17 mouse cellular contexts compared by ENCODE assay signal in the genomic region with DNA sequence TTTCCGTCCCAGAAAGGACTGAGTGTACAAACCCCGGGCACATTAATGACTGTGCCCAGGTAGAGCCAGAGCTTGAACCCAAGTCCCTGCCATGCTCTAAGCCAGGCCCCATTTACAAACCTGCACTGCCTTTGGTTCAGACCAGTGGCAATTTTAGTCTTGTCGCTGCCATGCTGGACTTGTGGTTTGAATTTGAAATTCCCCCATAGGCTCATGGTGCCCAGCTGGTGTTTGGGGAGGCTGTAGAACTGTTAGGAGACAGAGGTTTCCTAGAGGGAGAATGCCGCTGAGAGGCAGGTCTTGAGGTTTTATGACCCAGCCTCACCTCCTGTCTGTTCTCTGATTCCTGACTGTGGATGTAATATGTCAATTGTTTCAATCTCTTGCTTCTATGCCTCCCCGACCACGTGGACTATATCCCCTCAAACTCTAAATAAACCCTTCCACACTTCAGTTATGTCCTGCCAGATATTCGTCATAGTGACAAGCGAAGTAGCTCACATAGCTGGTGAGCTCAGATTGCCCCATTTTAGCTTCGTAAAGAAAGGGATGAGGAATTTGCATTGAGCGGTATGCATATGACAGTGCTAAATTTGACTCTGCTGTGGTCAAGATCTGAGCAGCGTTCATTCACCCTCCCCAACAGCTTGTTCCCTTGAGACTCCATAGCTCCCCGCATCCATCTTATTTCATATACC.
"Had no signal": no experiment of that assay in that cellular context is flagged by ENCODE, and none has a peak within 500 bp of the region (broad histone marks: within the 10 kb centered on the region; RNA-seq: fewer than 3 reads in every experiment).

No protein-coding gene starts in this region.

- H3K36me3 ChIP-seq: neural tube, embryonic 12.5 days; neural tube, embryonic 13.5 days; neural tube, embryonic 15.5 days; stomach, embryonic 15.5 days had no signal

- DNase-seq: retina, postnatal 1 day; right cerebral cortex, adult 18-20 months; right cerebral cortex, postnatal 14 days; right cerebral cortex, postnatal 25 days; right cerebral cortex, postnatal 4 days; spleen, adult 18-20 months; thymus, adult 18-20 months; thymus, adult 2 months; thymus, postnatal 14 days; thymus, postnatal 25 days; thymus, postnatal 36 days; thymus, postnatal 4 days had no signal

- H3K9me3 ChIP-seq: neural tube, embryonic 12.5 days; neural tube, embryonic 13.5 days; neural tube, embryonic 15.5 days; stomach, embryonic 15.5 days had no signal

- H3K4me1 ChIP-seq: neural tube, embryonic 12.5 days; neural tube, embryonic 13.5 days; neural tube, embryonic 15.5 days; stomach, embryonic 15.5 days had no signal

- H3K4me2 ChIP-seq: neural tube, embryonic 12.5 days; neural tube, embryonic 13.5 days; neural tube, embryonic 15.5 days; stomach, embryonic 15.5 days had no signal

- H3K4me3 ChIP-seq: neural tube, embryonic 12.5 days; neural tube, embryonic 13.5 days; neural tube, embryonic 15.5 days; stomach, embryonic 15.5 days had no signal

- H3K9ac ChIP-seq: neural tube, embryonic 12.5 days; neural tube, embryonic 13.5 days; neural tube, embryonic 15.5 days; stomach, embryonic 15.5 days had no signal

- H3K27ac ChIP-seq: neural tube, embryonic 12.5 days; neural tube, embryonic 13.5 days; neural tube, embryonic 15.5 days; stomach, embryonic 15.5 days; stomach, postnatal 0 days had no signal

- H3K27me3 ChIP-seq: neural tube, embryonic 12.5 days; neural tube, embryonic 13.5 days; neural tube, embryonic 15.5 days; stomach, embryonic 15.5 days had no signal
